Comparison of ENCODE assay signal across 8 mouse cellular contexts in genomic region chr16:78301831-78302677, GRCm38 (mm10). TPM values are rescaled to one million over a fixed set of nuclear protein-coding genes. Genes with fewer than 3 reads are reported as not detected.
DNase-seq lines count a peak whose midpoint lies in the region; ATAC-seq and TF ChIP-seq lines count a peak whose summit lies in the region.

No protein-coding gene starts in this region.

- peaks cover 8% of the 10 kb centered on the region; the same call in 1 of the 2 replicates for H3K4me1 ChIP-seq in embryonic facial prominence, embryonic 15.5 days
- peaks cover 30% of the 10 kb centered on the region for H3K4me1 ChIP-seq in hindbrain, embryonic 14.5 days (replicated peaks; ENCODE audit: control insufficient read depth, insufficient read depth, low read length)
- H3K4me1 ChIP-seq in limb, embryonic 15.5 days = 0 out of 2 replicates have a peak, but pooled peaks cover 11% of the 10 kb centered on the region

- WGBS in embryonic facial prominence, embryonic 15.5 days = under 1% methylated on average over 65 of the region's 65 CpGs
- WGBS in hindbrain, embryonic 14.5 days = under 1% methylated on average over 63 of the region's 65 CpGs
- under 1% methylated on average over 63 of the region's 65 CpGs for WGBS in limb, embryonic 15.5 days

- H3K36me3 ChIP-seq in embryonic facial prominence, embryonic 15.5 days = no peaks in the 10 kb centered on the region
- H3K36me3 ChIP-seq in hindbrain, embryonic 14.5 days (replicated peaks; ENCODE audit: control insufficient read depth, insufficient read depth) = no peaks in the 10 kb centered on the region
- no peaks in the 10 kb centered on the region for H3K36me3 ChIP-seq in limb, embryonic 15.5 days

- peak overlapping the region; percentile 98 for H3K4me2 ChIP-seq in embryonic facial prominence, embryonic 15.5 days (replicated peaks)
- peak overlapping the region; percentile 86 for H3K4me2 ChIP-seq in hindbrain, embryonic 14.5 days (replicated peaks)
- H3K4me2 ChIP-seq in limb, embryonic 15.5 days = peak overlapping the region; percentile 98

- ATAC-seq in embryonic facial prominence, embryonic 15.5 days (ENCODE audit: insufficient number of reproducible peaks, low FRiP score, low TSS enrichment, low read depth) = peak; percentile 52; the same call in 1 of the 2 replicates
- peak; percentile 66 for ATAC-seq in hindbrain, embryonic 14.5 days (ENCODE audit: low FRiP score)
- peak; percentile 9; the same call in 1 of the 2 replicates for ATAC-seq in limb, embryonic 15.5 days (ENCODE audit: insufficient number of reproducible peaks, low FRiP score, low TSS enrichment, low read depth)

- peak overlapping the region; percentile 88 for H3K27ac ChIP-seq in left cerebral cortex, adult 2 months
- H3K27ac ChIP-seq in embryonic facial prominence, embryonic 15.5 days (replicated peaks) = peak overlapping the region; percentile 79
- peak overlapping the region; percentile 97 for H3K27ac ChIP-seq in hindbrain, embryonic 14.5 days
- H3K27ac ChIP-seq in limb, embryonic 15.5 days = peak overlapping the region; percentile 65

- H3K4me3 ChIP-seq in left cerebral cortex, adult 2 months = peak overlapping the region; percentile 86
- peak overlapping the region; percentile 71 for H3K4me3 ChIP-seq in embryonic facial prominence, embryonic 15.5 days (replicated peaks)
- H3K4me3 ChIP-seq in hindbrain, embryonic 14.5 days (replicated peaks; ENCODE audit: low read length) = peak overlapping the region; percentile 79
- peak overlapping the region; percentile 74 for H3K4me3 ChIP-seq in limb, embryonic 15.5 days

- DNase-seq in left cerebral cortex, adult 2 months (ENCODE audit: extremely low spot score in 1 of 2, low spot score in 2 of 2) = peak in 1 of 2 experiments; percentile 40
- no peak for DNase-seq in left cerebral cortex, adult 9 months (ENCODE audit: low spot score in 2 of 2)
- DNase-seq in ZHBTc4 (ENCODE audit: low read depth, low spot score) = peak; percentile 65
- DNase-seq in hindbrain, embryonic 14.5 days (ENCODE audit: low spot score) = peak; percentile 43
- DNase-seq in naive thymus-derived CD4-positive, alpha-beta T cell, adult 2 months (ENCODE audit: low read depth) = peak; percentile 19
- no peak for DNase-seq in MN1 (ENCODE audit: low spot score)

- no peaks in the 10 kb centered on the region for H3K27me3 ChIP-seq in embryonic facial prominence, embryonic 15.5 days
- H3K27me3 ChIP-seq in hindbrain, embryonic 14.5 days (ENCODE audit: control insufficient read depth, insufficient read depth, low read length) = no peaks in the 10 kb centered on the region
- H3K27me3 ChIP-seq in limb, embryonic 15.5 days = no peaks in the 10 kb centered on the region; the same call in 1 of the 2 replicates

- H3K9me3 ChIP-seq in embryonic facial prominence, embryonic 15.5 days (replicated peaks) = no peaks in the 10 kb centered on the region
- no peaks in the 10 kb centered on the region for H3K9me3 ChIP-seq in hindbrain, embryonic 14.5 days (ENCODE audit: control insufficient read depth, low read length)
- no peaks in the 10 kb centered on the region for H3K9me3 ChIP-seq in limb, embryonic 15.5 days

- peak overlapping the region; percentile 63 for H3K9ac ChIP-seq in embryonic facial prominence, embryonic 15.5 days
- peak overlapping the region; percentile 93 for H3K9ac ChIP-seq in hindbrain, embryonic 14.5 days
- H3K9ac ChIP-seq in limb, embryonic 15.5 days = peak overlapping the region; percentile 66

- TF ChIP-seq CTCF in left cerebral cortex, adult 2 months (IDR thresholded peaks at IDR 0.05) = no peak

- intact Hi-C loops in left cerebral cortex, adult 2 months (cut with DNase I) = loop anchor here (2.0 to 5.0 kb wide), 2 partner anchors 15 to 65 kb away; no protein-coding TSS in a partner anchor

RNA-seq across cellular contexts. Expression of gene Cxadr, which starts 0.8 kb away (rescaled TPM):
- 10 to 100 TPM; 28.5 to 31.5 TPM for total RNA-seq in left cerebral cortex, adult 2 months (2021)
- polyA plus RNA-seq in embryonic facial prominence, embryonic 15.5 days (2015; fragmentation: Nextera tagmentation; extraction: Ambion mirVana) = 18.2 and 20.3 TPM in 2 replicates
- 107 and 126 TPM in 2 replicates for polyA plus RNA-seq in hindbrain, embryonic 14.5 days (2014; fragmentation: Nextera tagmentation; extraction: Ambion mirVana)
- 14.6 and 16.2 TPM in 2 replicates for polyA plus RNA-seq in limb, embryonic 15.5 days (2015; fragmentation: Nextera tagmentation; extraction: Ambion mirVana)

Comparison
In these comparisons a context has a peak if more than half of its experiments do, and no peak if none do; other contexts are left out.
1. DNase-seq: peak in ZHBTc4 (single experiment), hindbrain, embryonic 14.5 days (single experiment) and naive thymus-derived CD4-positive, alpha-beta T cell, adult 2 months (single experiment); none in left cerebral cortex, adult 9 months (0 of 2) and MN1 (single experiment).
2. ATAC-seq: peak in every context shown above with its lines; median percentile 66 in hindbrain, embryonic 14.5 days; 52 in embryonic facial prominence, embryonic 15.5 days; 9 in limb, embryonic 15.5 days.
3. Peak in every context shown above with its lines, with median percentiles within 50 percentile points of each other: H3K27ac ChIP-seq, H3K4me3 ChIP-seq, H3K4me2 ChIP-seq and H3K9ac ChIP-seq.